19 mouse cellular contexts compared by ENCODE assay signal in genomic region chr15:27691213-27691612, GRCm38 (mm10).
"Had no signal": no experiment of that assay in that cellular context is flagged by ENCODE, and none has a peak within 500 bp of the region (broad histone marks: within the 10 kb centered on the region; RNA-seq: fewer than 3 reads in every experiment).

No protein-coding gene starts in this region.

- H3K9me3 ChIP-seq: midbrain, embryonic 10.5 days; midbrain, embryonic 12.5 days; neural tube, embryonic 13.5 days; neural tube, embryonic 15.5 days had no signal

- H3K9ac ChIP-seq: lung, embryonic 14.5 days; midbrain, embryonic 12.5 days; neural tube, embryonic 13.5 days; neural tube, embryonic 15.5 days had no signal

- H3K4me2 ChIP-seq: lung, embryonic 14.5 days; midbrain, embryonic 12.5 days; neural tube, embryonic 13.5 days; neural tube, embryonic 15.5 days had no signal

- H3K4me1 ChIP-seq: midbrain, embryonic 10.5 days; midbrain, embryonic 12.5 days; neural tube, embryonic 13.5 days; neural tube, embryonic 15.5 days had no signal

- H3K36me3 ChIP-seq: midbrain, embryonic 10.5 days; midbrain, embryonic 12.5 days; neural tube, embryonic 13.5 days; neural tube, embryonic 15.5 days had no signal

- H3K27ac ChIP-seq: midbrain, embryonic 10.5 days; midbrain, embryonic 12.5 days; neural tube, embryonic 13.5 days; neural tube, embryonic 15.5 days had no signal

- H3K27me3 ChIP-seq: midbrain, embryonic 12.5 days; neural tube, embryonic 13.5 days; neural tube, embryonic 15.5 days had no signal

- ATAC-seq: midbrain, embryonic 16.5 days had no signal

- DNase-seq: lung, adult 18-20 months; lung, embryonic 14.5 days; lung, postnatal 10 days; lung, postnatal 4 days; midbrain, embryonic 14.5 days; retina, postnatal 1 day; right cerebral cortex, adult 18-20 months; right cerebral cortex, postnatal 25 days; right cerebral cortex, postnatal 4 days; spleen, adult 18-20 months; thymus, adult 18-20 months; thymus, postnatal 14 days; thymus, postnatal 36 days had no signal

- H3K4me3 ChIP-seq: midbrain, embryonic 10.5 days; midbrain, embryonic 12.5 days; myocyte; neural tube, embryonic 13.5 days; neural tube, embryonic 15.5 days had no signal
